Mouse (Mus musculus) embryo, embryonic 10 days (tissue): Measurements from ENCODE around the gene Ifngr2.

Source experiments
- DNase-seq: peaks from one replicate; pipeline ENCODE4 v3.0.0-alpha.2; 2015; ENCODE audit warnings: low spot score

Gene Ifngr2

DNA sequence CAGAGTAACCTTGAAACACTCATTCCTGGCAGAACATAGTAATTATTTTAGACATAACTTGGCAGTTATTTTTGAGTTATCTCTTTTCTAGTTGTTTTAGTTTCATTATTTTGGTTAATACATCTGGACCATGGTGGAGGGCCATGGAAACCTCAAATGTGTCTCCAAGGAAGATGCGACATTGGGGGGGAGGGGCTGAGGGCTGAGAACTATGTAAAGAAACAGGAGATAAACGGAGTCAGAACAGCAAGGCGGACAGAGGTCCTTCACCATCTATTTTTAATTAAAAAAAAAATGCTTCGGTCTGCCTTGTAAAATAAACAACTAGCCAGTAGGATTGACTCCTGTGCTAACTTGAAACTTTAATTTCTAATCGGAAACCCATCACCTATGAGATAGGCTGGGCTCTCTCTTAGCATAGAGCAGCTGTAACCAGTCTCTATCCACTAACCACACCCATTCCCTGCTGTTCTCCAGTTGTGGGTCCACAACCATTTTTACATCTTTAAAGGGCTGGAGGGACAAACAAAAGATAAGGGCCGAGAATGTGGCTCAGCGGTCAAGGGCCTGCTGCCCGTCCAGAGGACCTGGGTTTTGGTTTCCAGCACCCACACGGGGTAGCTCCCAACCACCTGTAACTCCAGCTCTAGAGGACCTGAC, 18.6 kb downstream of the Ifngr2 start:
- DNase-seq: no peak

DNA sequence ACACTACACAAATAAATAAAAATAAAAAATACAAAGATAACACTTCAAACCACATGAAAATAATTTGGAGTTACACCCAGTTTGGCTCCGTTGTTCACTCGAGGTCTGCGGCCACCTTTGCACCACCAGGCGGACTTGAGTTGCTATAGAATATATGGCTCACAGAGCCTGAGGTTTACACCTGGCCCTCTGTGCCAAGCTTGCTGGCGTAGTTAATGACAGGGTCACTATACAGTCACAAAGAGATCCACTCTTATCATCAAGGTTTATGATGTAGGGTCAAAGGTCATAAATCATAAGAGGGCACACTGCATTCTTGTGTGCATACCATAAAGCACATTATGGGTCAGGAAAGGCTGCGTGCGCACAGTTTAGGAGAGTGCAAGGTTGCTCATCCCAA, 19.1 kb downstream of the Ifngr2 start:
- DNase-seq: no peak

DNA sequence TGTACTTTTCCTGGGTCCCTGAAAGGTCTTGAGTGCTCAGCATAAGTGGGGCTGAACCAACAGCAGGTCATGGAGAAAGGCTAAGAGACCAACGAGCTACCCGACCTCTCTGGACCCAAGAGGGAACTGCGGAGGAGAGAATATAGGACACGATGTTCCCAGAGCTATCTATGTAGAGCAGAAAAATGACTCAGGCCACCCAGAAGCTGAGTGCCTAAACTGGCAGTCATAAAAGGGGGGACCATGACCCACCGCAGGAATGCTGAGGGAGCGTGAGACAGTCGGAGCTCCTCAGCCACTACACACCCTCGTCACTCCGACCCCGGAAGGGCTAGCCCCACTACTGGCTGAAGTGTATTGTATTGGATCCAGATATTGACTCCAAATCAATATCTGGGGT, 22.1 kb downstream of the Ifngr2 start:
- no peak for DNase-seq

DNA sequence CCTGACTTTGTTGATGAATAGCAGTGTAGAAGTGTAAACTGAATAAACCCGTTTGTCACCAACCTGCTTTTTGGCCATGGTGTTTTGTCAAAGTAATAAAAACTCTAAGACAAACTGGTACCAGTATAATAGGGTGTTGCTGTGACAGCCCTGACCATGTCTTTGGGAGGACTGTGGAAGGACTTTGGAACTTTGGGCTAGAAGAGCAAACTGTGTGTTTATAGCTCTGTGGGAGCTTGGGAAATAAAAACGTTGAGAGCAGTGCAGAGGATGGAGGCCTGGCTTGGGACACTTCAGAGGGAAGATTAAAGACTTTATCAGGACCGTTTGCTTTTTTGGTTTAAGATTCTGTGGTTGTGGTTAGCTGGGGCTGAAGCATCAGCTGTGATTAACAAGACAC, 24.2 kb downstream of the Ifngr2 start:
- DNase-seq: no peak

DNA sequence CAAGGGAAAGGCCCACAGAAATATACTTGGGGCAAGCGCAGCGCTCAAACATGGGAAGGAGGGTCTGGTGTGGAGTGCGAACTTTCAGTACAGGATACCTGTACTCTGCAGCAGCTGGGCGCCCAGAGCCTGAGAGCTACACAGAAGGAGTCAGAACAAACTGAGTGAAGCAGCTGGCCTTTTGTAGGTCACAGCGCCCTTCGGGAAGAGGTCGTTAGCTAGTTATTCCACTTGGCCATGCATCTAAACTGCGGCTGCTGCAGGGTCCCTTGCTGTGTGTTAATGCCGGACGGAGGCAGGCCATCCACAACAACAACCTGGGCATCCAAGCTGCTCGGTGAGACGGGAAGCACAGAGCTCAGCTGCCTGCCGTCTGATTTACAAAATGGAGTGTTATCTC, 28.3 kb downstream of the Ifngr2 start:
- no peak for DNase-seq

DNA sequence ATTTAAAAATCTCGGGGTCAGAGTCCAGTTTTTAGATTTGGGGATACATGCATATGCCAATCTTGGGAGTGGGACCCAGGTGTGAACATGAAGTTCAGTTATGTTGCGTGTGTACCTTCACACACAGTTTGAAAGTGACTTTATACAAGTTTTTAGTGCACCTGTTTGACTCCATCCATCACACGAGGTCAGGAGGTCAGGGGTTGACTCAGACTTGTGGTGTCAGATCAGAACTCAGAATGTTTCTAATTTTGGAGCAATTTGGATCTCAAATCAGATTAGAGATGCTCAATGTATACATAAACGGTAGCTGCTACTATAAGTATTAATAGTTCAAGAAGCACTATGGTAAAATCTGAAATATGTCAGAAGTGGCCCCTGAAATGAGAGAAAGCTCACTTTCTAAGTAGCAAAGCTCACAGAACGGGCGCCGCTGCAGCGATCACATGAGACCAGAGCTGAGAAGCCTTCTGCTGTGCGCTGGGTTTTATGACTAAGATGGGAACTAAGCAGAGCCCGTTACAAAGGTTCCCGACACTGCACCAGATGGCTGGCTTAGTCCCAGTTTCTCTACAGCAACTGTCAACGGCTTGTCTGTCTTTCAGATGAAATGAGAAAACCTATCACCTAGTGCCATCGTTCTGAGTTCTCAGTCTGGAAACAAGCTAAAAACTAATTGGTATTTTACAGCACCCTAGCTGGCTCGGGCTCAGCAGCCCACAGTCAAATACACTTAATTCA, 32.3 kb downstream of the Ifngr2 start:
- no peak for DNase-seq

DNA sequence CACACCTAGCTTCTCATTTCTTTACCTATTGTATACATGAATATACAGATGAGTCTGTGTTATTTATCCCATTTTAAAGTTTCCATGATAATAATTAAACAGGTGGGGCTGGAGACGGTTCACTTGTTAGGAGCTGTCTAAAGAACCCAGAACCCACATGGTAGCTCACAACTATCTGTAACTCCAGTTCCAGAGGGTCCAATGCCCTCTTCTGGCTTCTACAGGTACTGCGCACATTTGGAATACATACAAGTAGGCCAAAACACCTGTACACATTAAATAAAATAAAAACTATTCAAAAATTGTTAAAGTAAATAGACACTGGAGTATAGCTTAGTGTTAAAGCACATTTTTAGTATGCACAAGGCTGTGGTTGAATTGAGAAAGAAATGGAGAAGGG, 35.4 kb downstream of the Ifngr2 start:
- DNase-seq: peak; percentile 64

DNA sequence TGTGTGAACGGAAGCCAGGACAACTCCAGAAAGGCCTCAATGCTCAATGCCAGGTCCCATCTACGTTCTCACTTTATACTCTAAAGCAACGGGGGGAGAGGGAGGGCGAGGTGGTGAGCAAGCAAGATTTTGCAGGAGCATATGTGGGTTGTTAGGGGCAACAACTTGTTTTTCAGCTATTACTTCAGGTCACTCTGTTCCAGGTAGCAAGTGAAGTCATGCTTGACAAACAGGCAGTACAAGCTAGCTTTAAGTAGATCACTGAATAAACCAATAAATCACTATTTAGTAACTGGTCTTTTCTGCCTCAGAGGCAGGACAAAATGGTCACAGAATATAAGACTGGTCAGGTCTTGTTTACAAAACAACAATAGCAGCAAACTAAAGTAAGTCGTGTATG, 38.7 kb downstream of the Ifngr2 start:
- DNase-seq: no peak

DNA sequence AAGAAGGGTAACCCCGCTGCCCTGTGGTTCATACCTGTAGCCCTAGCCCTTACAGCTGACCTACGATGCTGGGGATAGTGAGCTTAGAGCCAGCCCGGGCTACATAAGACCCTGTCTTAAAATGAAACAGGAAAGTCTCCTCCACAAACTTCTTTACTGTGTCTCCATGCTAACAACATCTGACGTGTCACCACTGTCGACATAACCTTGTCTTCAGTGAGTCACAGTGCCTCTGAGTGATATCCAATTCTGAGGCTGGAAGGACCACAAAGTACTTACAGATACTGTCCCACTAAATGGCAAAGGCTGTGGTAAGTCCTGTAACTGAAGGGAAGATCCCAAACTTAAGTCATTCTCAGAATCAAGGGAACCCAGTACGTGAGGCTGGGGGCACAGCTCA, 39.4 kb downstream of the Ifngr2 start:
- DNase-seq: no peak

DNA sequence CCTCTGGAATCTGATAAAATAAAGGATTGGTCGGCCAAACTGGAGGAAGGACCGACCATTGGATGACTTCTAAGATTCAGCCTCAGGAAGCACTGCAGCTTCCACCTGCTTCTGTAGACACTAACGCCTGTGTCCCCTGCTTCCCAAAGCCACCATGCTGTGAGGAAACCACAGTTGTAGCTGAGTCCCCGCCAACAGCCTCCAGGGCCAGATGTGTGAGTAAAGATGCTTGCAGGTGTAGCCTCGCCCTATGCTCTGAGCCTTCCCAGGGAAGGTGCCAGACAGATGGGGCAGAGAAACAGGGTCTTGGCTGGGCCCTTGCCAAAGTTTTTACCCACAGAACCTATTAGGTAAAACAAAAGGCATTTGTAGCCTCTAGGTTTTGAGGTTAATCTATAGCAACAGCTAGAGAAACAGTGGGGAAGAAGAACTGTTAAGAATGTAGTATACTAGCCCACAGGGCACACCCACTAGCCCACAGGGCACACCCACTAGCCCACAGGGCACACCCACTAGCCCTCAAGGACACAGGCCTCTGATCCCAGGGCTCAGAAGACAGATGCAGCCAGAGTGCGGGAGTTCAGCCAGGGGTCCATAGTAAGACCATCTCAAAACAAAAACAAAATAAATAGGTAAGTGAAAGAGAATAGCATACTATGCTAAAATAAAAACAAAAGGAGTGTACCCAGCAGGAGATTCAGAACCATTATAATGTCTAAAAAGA, 41.0 kb downstream of the Ifngr2 start:
- no peak for DNase-seq

DNA sequence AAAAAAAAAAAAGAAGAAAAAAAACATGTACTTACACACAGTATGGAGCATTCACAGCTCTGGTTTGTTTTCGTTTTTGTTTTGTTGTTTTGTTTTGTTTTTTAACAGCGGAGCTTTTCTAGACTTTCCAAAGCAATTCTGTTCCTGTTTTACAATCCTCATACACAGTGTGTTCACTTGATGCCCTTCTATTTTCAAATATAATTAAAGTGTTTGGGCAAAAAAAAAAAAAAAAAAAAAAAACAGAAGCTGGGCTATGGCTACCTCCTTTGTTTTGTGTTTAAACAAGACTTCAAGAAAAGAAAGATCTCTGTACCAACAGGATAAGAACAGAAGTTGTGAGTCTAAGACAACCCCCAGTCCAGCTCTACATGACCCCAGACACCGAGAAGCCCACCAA, 41.8 kb downstream of the Ifngr2 start:
- DNase-seq: no peak

DNA sequence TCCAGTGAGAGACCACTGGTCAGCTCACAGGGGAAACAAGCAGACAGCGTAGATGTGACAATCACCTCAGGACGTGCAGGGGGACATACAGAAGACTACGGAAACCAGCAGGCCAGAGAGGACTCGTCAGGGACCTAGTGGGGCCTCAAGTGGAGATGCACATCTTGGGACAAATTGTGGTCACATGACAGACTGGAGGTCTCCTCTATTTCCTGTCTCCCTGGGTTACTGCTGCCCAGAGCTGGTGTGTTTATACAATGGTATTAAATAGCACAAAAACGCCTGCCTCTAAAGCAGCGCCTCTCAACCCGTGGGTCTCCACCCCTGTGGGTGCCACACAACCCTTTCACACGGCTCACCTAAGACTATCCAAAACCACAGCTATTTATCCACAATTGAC, 45.3 kb downstream of the Ifngr2 start:
- DNase-seq: no peak

DNA sequence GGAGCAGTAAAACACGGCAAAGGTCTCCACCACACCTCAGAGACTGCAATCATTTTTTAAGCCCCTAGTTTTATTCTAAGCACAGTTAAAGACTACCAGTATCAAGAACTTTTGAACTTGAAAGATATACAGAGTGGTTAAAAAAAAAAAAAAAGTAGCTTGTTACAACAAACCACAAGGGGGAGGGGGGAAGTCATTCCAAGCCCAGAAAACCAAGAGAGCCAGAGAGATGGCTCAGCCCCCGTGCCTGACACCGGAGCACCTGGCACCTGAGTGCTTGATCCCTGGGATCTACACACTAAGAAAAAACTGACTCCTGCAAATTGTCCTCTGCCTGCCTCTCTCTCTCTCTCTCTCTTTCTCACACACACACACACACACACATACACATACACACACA, 46.4 kb downstream of the Ifngr2 start:
- DNase-seq: no peak

DNA sequence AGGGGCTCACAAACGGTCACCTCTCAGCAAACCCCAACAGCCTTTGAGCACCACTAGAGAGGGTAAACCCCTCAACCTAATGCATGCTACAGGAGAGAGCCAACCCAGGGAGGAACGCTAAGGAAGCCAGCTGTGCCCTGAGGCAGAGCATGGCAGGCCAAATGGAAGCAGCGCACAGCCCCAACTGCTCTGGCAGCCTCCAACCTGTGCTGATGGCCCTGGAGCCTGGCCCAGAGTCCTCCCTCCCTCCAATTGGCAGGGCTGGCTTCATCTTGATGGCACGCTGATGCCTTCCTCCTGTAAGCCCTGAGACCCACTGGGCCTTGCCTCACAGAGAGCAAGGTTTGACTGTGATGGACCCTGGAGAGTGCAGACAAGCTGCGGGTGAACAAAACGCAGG, 48.2 kb downstream of the Ifngr2 start:
- no peak for DNase-seq

DNA sequence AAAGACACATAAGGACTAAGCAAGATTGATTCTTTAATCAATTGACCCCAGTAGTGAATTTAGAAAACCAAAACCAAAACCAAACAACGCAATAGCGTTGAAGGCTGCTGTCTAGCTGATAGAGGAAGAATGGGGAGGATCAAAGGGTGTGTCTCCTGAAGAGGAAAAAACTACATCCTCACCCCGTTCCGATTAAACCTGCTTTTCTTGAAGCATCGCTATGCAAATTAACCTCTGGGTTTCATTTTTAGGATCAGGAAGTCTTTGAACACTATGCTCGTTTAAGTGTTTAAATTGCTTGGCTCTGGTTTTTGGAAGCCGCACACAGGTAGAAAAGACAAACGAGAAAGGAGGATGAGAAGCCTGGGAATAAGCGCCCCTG, 49.5 kb downstream of the Ifngr2 start:
- no peak for DNase-seq

DNA sequence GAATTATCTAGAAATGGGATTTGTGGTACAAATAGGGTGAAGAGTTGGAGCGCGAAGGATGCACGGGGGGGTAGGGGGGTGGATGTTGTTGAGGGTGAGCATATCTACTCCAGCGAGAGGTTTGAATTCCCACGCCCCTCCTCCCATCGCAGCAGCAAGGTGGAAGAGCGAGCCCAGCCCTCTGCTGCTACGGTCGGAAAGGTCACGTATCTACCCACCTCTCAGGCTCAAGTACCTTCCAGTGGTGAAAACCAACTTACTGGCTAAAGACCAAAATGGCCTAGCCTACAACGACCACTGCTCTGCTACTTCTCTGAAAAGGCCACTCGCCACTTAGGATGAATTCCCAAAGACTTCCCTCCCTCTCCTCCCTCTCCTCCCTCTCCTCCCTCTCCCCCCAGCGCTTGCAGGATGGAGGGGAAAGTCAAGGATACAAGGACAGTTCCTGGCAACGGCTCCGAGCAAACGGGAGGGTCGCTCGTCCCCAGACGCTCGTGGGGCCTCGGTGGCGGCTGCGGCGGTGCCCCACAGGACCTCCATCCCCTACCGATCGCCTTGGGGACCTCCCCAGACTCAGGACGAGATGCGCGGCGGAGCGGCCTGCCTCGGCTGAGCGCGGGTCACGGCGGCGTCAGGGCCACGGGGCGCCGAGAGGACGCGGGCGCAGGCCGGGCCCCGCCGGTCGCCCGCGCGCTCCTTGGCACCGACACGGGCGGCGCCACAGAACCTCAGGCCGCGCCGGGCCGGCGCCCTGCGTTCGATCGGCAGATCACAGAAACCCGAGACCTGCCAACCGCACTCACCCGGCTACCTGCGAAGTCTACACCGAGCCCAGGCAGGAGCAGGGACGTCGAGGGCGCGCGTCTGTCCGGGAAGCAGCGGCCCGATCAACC, 50.2 kb downstream of the Ifngr2 start:
- peak; percentile 49 for DNase-seq

DNA sequence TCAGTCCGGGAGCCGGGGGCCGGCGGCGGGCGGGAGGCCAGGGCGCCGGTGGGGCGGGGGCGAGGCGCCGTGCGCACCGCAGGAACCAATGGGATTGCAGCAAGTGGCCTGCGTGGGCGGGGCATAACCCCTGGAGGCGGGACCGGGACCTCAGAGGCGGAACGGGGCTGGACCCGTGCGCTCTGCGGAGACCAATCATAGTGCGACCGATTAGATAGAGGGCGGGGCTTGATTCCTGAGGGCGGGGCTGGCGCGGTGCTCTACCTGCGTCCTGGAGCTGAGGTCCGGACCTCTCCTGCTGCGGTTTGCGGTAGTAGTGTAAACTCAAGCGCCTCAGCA, 50.8 kb downstream of the Ifngr2 start, which contains the start of gene Tmem50b:
TSS of gene Tmem50b (minus strand) at position 129 of the 339 bp plus-strand sequence.
- peak; percentile 98 for DNase-seq

DNA sequence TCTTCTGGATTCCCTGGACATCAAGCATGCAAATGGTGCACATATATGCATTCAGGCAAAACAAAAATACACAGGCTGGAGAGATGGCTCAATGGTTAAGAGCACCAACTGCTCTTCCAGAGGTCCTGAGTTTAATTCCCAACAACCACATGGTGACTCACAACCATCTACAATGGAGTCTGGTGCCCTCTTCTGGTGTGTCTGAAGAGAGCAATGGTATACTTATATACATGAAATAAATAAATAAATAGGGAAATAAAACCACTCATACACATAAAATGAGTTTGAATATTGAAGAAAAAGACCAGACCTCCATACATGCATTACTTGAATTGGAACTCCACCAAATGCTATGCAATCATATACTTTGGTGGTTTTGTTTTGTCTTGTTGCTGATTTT, 52.4 kb downstream of the Ifngr2 start:
- no peak for DNase-seq

DNA sequence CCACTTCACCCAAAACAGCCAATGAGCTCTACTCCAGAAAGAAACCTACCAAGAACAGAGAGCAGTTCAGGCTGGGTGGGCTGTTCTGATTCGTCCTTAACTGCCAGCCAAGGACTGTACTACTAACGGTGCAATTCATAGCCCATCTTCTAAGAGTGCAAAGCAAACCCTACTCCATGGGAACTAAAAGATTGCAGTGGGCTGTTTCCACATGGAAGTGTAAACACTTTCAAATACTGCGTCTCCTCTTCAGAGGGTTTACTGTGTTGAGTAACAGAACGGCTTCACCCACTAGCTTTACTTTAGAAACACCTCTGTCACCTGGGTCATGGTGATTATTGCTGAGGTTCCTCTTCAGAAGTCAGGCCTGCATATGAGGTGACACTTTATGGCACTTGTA, 54.2 kb downstream of the Ifngr2 start:
- DNase-seq: no peak

DNA sequence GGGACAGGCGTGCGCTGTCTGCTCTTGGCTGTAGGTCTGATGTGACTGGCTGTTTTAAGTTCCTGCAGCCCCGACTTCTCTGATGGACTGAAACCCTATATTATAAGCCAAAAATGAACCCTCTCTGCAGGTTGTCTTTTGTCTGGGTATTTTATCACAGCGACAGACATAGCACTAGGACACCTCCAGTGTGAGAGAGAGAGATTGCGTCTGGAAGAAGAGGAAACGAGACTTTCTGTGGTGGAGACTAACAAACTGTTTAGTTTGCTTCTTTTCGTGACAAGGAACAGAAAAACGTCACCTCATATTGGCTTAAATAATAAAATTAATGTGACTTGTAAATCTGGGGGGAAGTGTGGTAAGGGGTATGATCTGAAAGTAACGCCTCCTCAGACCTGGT, 54.8 kb downstream of the Ifngr2 start:
- no peak for DNase-seq

DNA sequence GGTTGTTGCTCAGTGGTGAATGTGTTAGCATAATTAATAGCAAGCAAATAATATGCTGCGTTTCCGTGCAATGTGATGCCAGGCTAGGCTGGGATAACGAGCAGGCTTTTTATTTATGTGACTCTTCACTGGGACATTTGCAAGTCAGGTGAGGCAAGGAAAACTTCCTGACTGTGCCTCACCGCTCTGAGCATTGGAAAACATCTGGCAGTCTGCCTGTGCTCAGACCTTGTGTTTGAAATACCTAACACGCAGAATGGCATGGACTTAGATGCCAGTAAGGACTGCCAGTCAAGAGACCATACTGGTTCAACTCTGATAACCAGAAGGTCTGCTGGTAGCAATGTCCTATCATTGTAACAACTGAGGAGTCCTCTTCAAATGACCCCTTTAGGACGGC, 58.3 kb downstream of the Ifngr2 start:
- DNase-seq: no peak

DNA sequence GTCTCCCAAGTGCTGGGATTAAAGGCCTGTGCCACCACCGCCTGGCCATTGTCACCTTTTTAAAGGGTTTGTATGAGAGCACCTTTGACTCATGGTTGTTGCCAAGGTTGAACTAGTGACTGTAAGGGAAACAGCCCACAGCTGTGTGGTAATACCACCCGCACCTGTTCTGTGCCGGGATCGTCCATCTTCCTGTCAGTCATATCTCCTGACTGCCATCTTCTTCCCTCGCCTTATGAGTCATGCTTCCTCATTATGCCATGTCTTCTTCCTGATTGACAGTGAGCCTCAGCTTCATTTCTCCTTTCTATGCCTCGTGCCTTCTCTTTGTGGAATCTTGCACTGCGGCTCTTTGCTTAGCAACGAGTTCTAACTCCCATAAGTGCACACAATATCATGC, 60.1 kb downstream of the Ifngr2 start:
- no peak for DNase-seq
